Mouse (Mus musculus): ENCODE measurements at regions not wholly inside any gene's neighbourhood (a gene's known extent, or its start where the extent isn't known, plus 50 kb on each side); places are given as distances from the start of the nearest gene placed in this dataset.
"Not testable (repeated sequence)": the region's sequence is repeated elsewhere in the genome, so short reads cannot be mapped to it uniquely, and the experiment has no call there.

GRCm38 (mm10) chr16:20910864-20911263 lies 176.6 kb upstream of the Thpo start:
- H3K36me3 ChIP-seq (ENCODE audit: insufficient read depth, low read length); H3K27ac ChIP-seq (ENCODE audit: low read length); H3K4me3 ChIP-seq (ENCODE audit: low read depth, low read length); H3K4me2 ChIP-seq (replicated peaks; ENCODE audit: low read depth, low read length); DNase-seq (ENCODE audit: low spot score); H3K9me3 ChIP-seq (ENCODE audit: low read length); ATAC-seq; H3K9ac ChIP-seq (replicated peaks; ENCODE audit: low read depth); H3K4me1 ChIP-seq (ENCODE audit: insufficient read depth, low read depth, low read length); H3K27me3 ChIP-seq (replicated peaks; ENCODE audit: insufficient read depth, low read length): not testable (repeated sequence)
- 69% methylated on average over 3 of the region's 3 CpGs for WGBS

GRCm38 (mm10) chr16:20908467-20909351 lies 174.4 kb upstream of the Thpo start:
- H3K9me3 ChIP-seq (ENCODE audit: low read length); H3K4me2 ChIP-seq (replicated peaks; ENCODE audit: low read depth, low read length): not testable (repeated sequence)
- ATAC-seq, result peak; percentile 46

GRCm38 (mm10) chr16:20895734-20896133 lies 161.4 kb upstream of the Thpo start:
- Histone ChIP-seq H3K27me3 (replicated peaks; ENCODE audit: insufficient read depth, low read length) (no peaks in the 10 kb centered on the region), H3K27ac (ENCODE audit: low read length) (no peak overlapping the region), H3K4me3 (ENCODE audit: low read depth, low read length) (no peak overlapping the region), H3K36me3 (ENCODE audit: insufficient read depth, low read length) (no peaks in the 10 kb centered on the region), H3K4me2 (replicated peaks; ENCODE audit: low read depth, low read length) (no peak overlapping the region), H3K9ac (replicated peaks; ENCODE audit: low read depth) (no peak overlapping the region), H3K4me1 (ENCODE audit: insufficient read depth, low read depth, low read length) (no peaks in the 10 kb centered on the region), H3K9me3 (ENCODE audit: low read length) (no peaks in the 10 kb centered on the region)
- ATAC-seq, result no peak
- DNase-seq (ENCODE audit: low spot score), result peak; percentile 66
- WGBS, result 48% methylated on average over 2 of the region's 2 CpGs
- TF ChIP-seq EP300 (IDR thresholded peaks at IDR 0.05) (no peak), CTCF (IDR thresholded peaks at IDR 0.05) (peak; percentile 57)

More at GRCm38 (mm10) chr16:20908467-20909351, 174.4 kb upstream of the Thpo start:
- peak; percentile 45 for TF ChIP-seq CTCF (IDR thresholded peaks at IDR 0.05)
- DNase-seq (ENCODE audit: low spot score); H3K27ac ChIP-seq (ENCODE audit: low read length); H3K4me3 ChIP-seq (ENCODE audit: low read depth, low read length); H3K4me1 ChIP-seq (ENCODE audit: insufficient read depth, low read depth, low read length); H3K9ac ChIP-seq (replicated peaks; ENCODE audit: low read depth); H3K27me3 ChIP-seq (replicated peaks; ENCODE audit: insufficient read depth, low read length); H3K36me3 ChIP-seq (ENCODE audit: insufficient read depth, low read length): not testable (repeated sequence)
- WGBS, result 28% methylated on average over 16 of the region's 18 CpGs

- Histone ChIP-seq H3K4me3 (ENCODE audit: low read depth, low read length) (no peak overlapping the region), H3K36me3 (ENCODE audit: insufficient read depth, low read length) (no peaks in the 10 kb centered on the region)
Observed at GRCm38 (mm10) chr16:20871726-20872125, 137.4 kb upstream of the Thpo start.

GRCm38 (mm10) chr16:20866771-20867170 lies 132.5 kb upstream of the Thpo start:
- Histone ChIP-seq H3K4me1 (ENCODE audit: insufficient read depth, low read depth, low read length) (no peaks in the 10 kb centered on the region), H3K9me3 (ENCODE audit: low read length) (no peaks in the 10 kb centered on the region), H3K9ac (replicated peaks; ENCODE audit: low read depth) (no peak overlapping the region), H3K27ac (ENCODE audit: low read length) (no peak overlapping the region), H3K4me3 (ENCODE audit: low read depth, low read length) (no peak overlapping the region), H3K36me3 (ENCODE audit: insufficient read depth, low read length) (no peaks in the 10 kb centered on the region), H3K27me3 (replicated peaks; ENCODE audit: insufficient read depth, low read length) (no peaks in the 10 kb centered on the region), H3K4me2 (replicated peaks; ENCODE audit: low read depth, low read length) (no peak overlapping the region)
- WGBS, result 85% methylated on average over 1 of the region's 1 CpGs
- TF ChIP-seq EP300 (IDR thresholded peaks at IDR 0.05) (no peak), CTCF (IDR thresholded peaks at IDR 0.05) (no peak)
- no peak for ATAC-seq
- no peak for DNase-seq (ENCODE audit: low spot score)

More at GRCm38 (mm10) chr16:20871726-20872125, 137.4 kb upstream of the Thpo start:
- H3K9me3 ChIP-seq (ENCODE audit: low read length), result no peaks in the 10 kb centered on the region
- 41% methylated on average over 1 of the region's 1 CpGs for WGBS
- H3K27me3 ChIP-seq (replicated peaks; ENCODE audit: insufficient read depth, low read length), result no peaks in the 10 kb centered on the region
- H3K9ac ChIP-seq (replicated peaks; ENCODE audit: low read depth), result no peak overlapping the region
- no peak overlapping the region for H3K27ac ChIP-seq (ENCODE audit: low read length)
- TF ChIP-seq CTCF (IDR thresholded peaks at IDR 0.05) (no peak), EP300 (IDR thresholded peaks at IDR 0.05) (no peak)
- no peak for ATAC-seq
- H3K4me1 ChIP-seq (ENCODE audit: insufficient read depth, low read depth, low read length), result no peaks in the 10 kb centered on the region
- no peak overlapping the region for H3K4me2 ChIP-seq (replicated peaks; ENCODE audit: low read depth, low read length)
- DNase-seq (ENCODE audit: low spot score), result no peak

GRCm38 (mm10) chr16:20861256-20861655 lies 126.9 kb upstream of the Thpo start:
- Histone ChIP-seq H3K4me3 (ENCODE audit: low read depth, low read length) (no peak overlapping the region), H3K27ac (ENCODE audit: low read length) (no peak overlapping the region), H3K27me3 (replicated peaks; ENCODE audit: insufficient read depth, low read length) (no peaks in the 10 kb centered on the region), H3K9ac (replicated peaks; ENCODE audit: low read depth) (no peak overlapping the region), H3K4me1 (ENCODE audit: insufficient read depth, low read depth, low read length) (no peaks in the 10 kb centered on the region), H3K4me2 (replicated peaks; ENCODE audit: low read depth, low read length) (no peak overlapping the region), H3K9me3 (ENCODE audit: low read length) (no peaks in the 10 kb centered on the region), H3K36me3 (ENCODE audit: insufficient read depth, low read length) (no peaks in the 10 kb centered on the region)
- 98% methylated on average over 4 of the region's 4 CpGs for WGBS
- ATAC-seq, result no peak
- no peak for TF ChIP-seq EP300 (IDR thresholded peaks at IDR 0.05)
- no peak for TF ChIP-seq CTCF (IDR thresholded peaks at IDR 0.05)
- no peak for DNase-seq (ENCODE audit: low spot score)

- H3K27ac ChIP-seq (ENCODE audit: low read length); ATAC-seq; H3K4me2 ChIP-seq (replicated peaks; ENCODE audit: low read depth, low read length); H3K27me3 ChIP-seq (replicated peaks; ENCODE audit: insufficient read depth, low read length); DNase-seq (ENCODE audit: low spot score); H3K36me3 ChIP-seq (ENCODE audit: insufficient read depth, low read length); H3K4me3 ChIP-seq (ENCODE audit: low read depth, low read length); H3K4me1 ChIP-seq (ENCODE audit: insufficient read depth, low read depth, low read length); H3K9ac ChIP-seq (replicated peaks; ENCODE audit: low read depth); H3K9me3 ChIP-seq (ENCODE audit: low read length): not testable (repeated sequence)
- WGBS, result 86% methylated on average over 3 of the region's 3 CpGs
Observed at GRCm38 (mm10) chr16:20860606-20861005, 126.3 kb upstream of the Thpo start.

All from lung, postnatal 0 days (tissue).